Mouse (Mus musculus): ENCODE measurements around the gene Ctnnbip1. TPM values are rescaled to one million over a fixed set of nuclear protein-coding genes. Genes with fewer than 3 reads are reported as not detected.

The Ctnnbip1 gene
- polyA plus RNA-seq, 1 experiment from 2014 or later, result 81.2 TPM

DNA sequence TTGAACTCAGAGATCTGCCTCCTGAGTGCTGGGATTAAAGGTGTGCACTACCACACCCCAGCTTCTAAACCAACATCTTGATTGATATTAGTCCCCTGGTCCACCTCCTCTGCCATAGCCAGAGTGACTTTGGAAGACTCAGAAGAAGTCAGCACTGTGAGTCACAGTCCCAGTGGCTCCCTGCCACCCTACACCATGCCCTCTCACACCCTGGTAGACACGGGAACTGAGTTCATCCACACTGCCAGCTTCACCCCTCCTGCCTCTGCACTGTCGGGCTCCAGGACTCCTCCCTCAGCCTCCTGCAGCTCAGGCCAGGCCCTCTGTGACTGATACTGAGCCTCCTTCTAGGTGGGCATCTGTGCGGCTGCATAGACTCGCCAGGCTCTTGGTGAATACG is 32.8 kb downstream of the Ctnnbip1 start:
- no peak overlapping the region; the same call in 1 of the 2 replicates for H3K9ac ChIP-seq
- ATAC-seq, result no peak

DNA sequence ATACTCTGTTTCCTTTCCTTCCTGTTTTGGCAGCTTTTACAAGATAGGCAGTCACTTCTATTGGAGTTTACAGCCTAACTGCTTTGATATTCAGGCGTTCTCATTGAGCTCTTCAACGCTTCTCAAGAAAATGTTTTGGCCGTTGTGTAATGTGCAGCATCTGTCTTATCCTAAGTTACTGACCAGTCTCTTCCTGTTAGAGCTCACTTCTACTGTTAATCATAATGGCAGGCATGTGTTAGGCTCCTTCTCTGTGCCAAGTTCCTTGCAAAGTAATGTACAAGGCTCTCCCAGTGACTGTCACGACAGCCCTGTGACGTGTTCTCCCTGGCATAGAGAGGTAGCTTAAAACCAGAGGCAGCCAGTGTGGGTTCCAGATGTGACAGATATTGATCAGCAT is 33.7 kb downstream of the Ctnnbip1 start:
- Histone ChIP-seq H3K4me2 (no peak overlapping the region), H3K9ac (no peak overlapping the region), H3K27ac (no peak overlapping the region), H3K36me3 (ENCODE audit: poor library complexity, severe bottlenecking) (peaks cover 13% of the 10 kb centered on the region), H3K4me3 (no peak overlapping the region), H3K4me1 (0 out of 2 replicates have a peak, but pooled peaks cover 5% of the 10 kb centered on the region), H3K9me3 (replicated peaks) (no peaks in the 10 kb centered on the region), H3K27me3 (no peaks in the 10 kb centered on the region)
- no peak for ATAC-seq
- WGBS, result 91% methylated on average over 5 of the region's 5 CpGs

More for the DNA sequence above, 32.8 kb downstream of the Ctnnbip1 start:
- no peak overlapping the region for H3K27ac ChIP-seq
- no peaks in the 10 kb centered on the region for H3K27me3 ChIP-seq
- peaks cover 21% of the 10 kb centered on the region for H3K36me3 ChIP-seq (ENCODE audit: poor library complexity, severe bottlenecking)
- H3K4me1 ChIP-seq, result 0 out of 2 replicates have a peak, but pooled peaks cover 5% of the 10 kb centered on the region
- no peak overlapping the region for H3K4me3 ChIP-seq
- H3K4me2 ChIP-seq, result no peak overlapping the region
- WGBS, result 79% methylated on average over 5 of the region's 5 CpGs
- no peaks in the 10 kb centered on the region for H3K9me3 ChIP-seq (replicated peaks)

DNA sequence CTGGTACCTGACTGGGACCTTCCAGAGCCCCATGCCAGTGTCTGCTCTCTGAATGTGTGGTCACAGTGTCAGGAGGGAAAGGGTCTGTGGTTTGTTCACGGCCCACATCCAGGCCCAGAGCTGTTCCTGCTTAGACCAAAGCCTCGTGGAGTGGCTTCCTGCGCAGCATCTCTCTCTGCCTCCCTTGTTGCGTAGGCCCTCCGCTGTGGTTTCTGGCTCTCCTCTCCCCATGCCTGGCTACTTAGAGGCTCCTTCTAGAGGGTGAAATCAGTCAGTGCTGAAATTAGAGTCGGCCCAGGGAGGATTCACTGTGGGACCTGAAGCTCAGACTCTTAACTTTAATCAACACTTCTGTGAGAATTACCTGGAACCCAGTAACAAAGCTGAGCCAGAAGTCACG is 35.8 kb downstream of the Ctnnbip1 start:
- peaks cover 14% of the 10 kb centered on the region; the same call in 1 of the 2 replicates for H3K36me3 ChIP-seq (ENCODE audit: poor library complexity, severe bottlenecking)
- 85% methylated on average over 7 of the region's 7 CpGs for WGBS
- ATAC-seq, result no peak

DNA sequence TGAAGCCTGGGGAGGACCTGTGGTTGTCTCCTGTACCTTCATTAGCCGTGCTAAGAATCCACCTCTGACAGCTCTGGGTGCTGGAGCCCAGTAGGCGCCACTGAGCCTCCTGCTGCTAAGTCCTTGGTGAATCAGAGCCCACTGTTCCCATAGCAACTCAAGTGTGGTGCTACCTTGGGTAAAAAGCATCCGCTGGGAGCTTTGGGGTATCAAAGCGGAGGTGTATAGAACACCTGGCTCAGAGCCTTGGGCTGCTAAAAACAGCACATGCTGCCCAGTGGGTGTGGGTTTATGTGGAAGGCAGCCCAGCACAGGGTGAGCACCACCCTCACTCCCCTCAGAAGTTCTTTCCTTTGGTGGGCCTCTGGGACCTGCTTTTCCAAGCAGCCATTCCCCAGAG is 38.1 kb downstream of the Ctnnbip1 start:
- Histone ChIP-seq H3K4me1 (peaks cover 8% of the 10 kb centered on the region; the same call in 1 of the 2 replicates), H3K9me3 (replicated peaks) (no peaks in the 10 kb centered on the region; the same call in 1 of the 2 replicates), H3K36me3 (ENCODE audit: poor library complexity, severe bottlenecking) (peaks cover 24% of the 10 kb centered on the region), H3K27ac (no peak overlapping the region), H3K4me2 (no peak overlapping the region), H3K27me3 (no peaks in the 10 kb centered on the region), H3K9ac (no peak overlapping the region), H3K4me3 (no peak overlapping the region)
- no peak for ATAC-seq
- WGBS, result 86% methylated on average over 4 of the region's 4 CpGs

More for the DNA sequence above, 35.8 kb downstream of the Ctnnbip1 start:
- Histone ChIP-seq H3K9ac (no peak overlapping the region), H3K4me2 (no peak overlapping the region), H3K4me1 (peaks cover 8% of the 10 kb centered on the region; the same call in 1 of the 2 replicates), H3K4me3 (no peak overlapping the region), H3K27me3 (no peaks in the 10 kb centered on the region), H3K27ac (no peak overlapping the region), H3K9me3 (replicated peaks) (no peaks in the 10 kb centered on the region)

DNA sequence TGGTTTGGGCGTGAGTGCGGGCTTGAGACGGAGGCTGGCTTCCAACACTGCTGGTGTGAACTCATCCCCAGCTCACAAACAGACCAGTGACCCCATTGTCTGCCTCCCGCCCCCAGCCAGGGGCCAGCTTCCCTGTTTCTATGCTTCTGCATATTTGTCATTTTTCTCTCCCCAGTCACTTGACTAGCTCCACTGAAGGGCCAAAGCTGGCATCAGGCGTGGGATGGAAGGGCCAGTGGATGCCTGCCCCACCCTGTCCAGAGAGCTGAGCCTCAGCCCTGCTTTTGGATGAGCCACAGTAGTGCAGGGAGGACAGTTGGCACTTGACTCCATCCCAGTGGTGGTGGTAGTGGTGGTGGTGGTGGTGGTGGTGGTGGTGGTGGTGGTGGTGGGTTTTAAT is 39.9 kb downstream of the Ctnnbip1 start:
- no peaks in the 10 kb centered on the region; the same call in 1 of the 2 replicates for H3K9me3 ChIP-seq (replicated peaks)
- H3K9ac ChIP-seq, result no peak overlapping the region
- 87% methylated on average over 5 of the region's 5 CpGs for WGBS
- H3K4me2 ChIP-seq, result no peak overlapping the region
- H3K4me3 ChIP-seq, result no peak overlapping the region
- no peaks in the 10 kb centered on the region for H3K27me3 ChIP-seq
- H3K27ac ChIP-seq, result no peak overlapping the region
- H3K4me1 ChIP-seq, result peaks cover 19% of the 10 kb centered on the region
- H3K36me3 ChIP-seq (ENCODE audit: poor library complexity, severe bottlenecking), result peaks cover 24% of the 10 kb centered on the region
- no peak for ATAC-seq

DNA sequence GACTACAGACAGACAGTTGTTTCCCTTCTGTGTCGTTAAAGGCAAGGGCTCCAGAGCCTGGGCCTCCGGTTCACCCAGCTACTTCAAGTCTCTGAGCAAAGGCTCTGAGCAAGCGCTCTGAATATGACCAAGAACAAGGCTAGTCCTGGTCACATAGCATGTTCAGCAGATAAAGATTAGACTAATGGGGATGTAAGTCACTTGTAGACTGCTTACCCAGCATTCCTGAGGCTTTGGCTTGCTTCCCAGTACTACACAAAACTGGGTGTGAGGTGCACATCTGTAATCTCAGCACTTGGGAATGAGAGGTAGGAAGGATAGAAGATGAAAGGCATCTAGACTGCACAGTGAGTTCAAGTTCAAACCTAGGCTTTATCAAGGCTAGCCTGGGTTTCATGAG is 40.4 kb downstream of the Ctnnbip1 start:
- Histone ChIP-seq H3K4me3 (no peak overlapping the region), H3K36me3 (ENCODE audit: poor library complexity, severe bottlenecking) (peaks cover 24% of the 10 kb centered on the region), H3K27ac (no peak overlapping the region), H3K9me3 (replicated peaks) (no peaks in the 10 kb centered on the region; the same call in 1 of the 2 replicates), H3K4me2 (no peak overlapping the region), H3K9ac (no peak overlapping the region), H3K4me1 (peaks cover 24% of the 10 kb centered on the region), H3K27me3 (no peaks in the 10 kb centered on the region)
- 75% methylated on average over 3 of the region's 3 CpGs for WGBS
- no peak for ATAC-seq

DNA sequence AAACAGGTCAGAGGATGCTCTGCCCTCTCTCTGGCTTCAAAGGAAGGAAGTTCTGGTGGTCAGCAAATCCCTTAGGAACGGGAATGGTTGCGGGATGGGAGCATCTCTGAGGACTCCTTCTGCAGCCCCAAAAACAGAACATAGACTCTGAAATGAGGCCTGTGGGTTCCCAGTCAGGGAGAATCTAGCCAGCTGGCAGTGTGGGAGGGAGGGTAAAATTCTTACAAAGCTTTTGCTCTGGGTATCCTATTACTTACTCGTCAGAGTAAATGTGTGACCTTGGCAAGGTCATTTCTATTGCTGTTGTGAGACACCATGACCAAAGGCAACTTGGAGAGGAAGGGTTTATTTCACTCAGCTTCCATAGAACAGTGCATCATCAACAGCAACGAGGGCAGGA is 43.4 kb downstream of the Ctnnbip1 start:
- H3K36me3 ChIP-seq (ENCODE audit: poor library complexity, severe bottlenecking), result peaks cover 27% of the 10 kb centered on the region
- WGBS, result 81% methylated on average over 4 of the region's 4 CpGs
- H3K4me2 ChIP-seq, result no peak overlapping the region
- H3K27me3 ChIP-seq, result no peaks in the 10 kb centered on the region
- H3K4me3 ChIP-seq, result no peak overlapping the region
- H3K9ac ChIP-seq, result no peak overlapping the region
- H3K9me3 ChIP-seq (replicated peaks), result no peaks in the 10 kb centered on the region; the same call in 1 of the 2 replicates
- no peak for ATAC-seq
- H3K27ac ChIP-seq, result peak overlapping the region; percentile 98; the same call in 1 of the 2 replicates
- peaks cover 38% of the 10 kb centered on the region for H3K4me1 ChIP-seq

DNA sequence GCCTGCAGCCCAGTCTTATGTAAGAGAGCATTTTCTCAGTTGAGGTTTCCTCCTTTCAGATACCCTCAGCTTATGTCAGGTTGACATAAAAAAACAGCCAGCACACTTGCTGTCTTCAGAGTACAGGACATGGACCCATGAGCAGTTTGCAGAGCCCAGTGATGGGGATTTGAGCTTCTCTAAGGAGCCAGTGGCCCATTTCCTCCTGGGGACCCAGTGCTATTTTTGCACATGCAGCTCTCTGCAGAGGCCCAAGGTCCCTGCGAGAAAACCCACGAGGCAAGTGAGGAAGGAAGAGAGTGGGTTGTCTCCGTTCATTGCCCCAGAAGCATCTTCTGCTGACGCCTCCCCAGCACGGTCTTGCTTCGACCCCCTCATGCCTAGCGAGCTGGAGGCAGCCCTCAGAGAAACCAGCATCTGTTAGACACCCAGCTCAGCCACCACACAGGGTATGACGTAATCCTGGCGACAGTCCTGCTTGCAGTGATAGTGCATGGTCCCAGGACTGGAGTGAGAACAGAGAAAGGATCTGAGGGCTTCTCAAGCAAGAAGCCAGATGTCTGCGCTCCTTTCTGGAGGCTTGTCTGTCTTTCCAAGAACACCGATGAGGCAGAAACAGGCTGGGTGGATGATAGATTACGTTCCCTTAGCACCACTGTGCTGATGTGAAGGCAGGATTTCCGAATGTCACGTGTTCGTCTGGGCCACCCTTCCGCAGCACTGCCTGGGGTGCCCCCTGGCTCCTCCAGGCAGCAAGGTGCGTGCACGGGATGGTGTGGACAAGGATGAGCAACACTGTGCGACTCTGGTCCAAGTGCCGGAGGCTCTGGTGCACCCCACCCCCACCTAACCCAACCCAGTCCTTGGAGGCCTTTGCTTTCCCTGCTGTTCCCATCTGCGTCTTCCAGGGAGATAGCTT is 44.2 kb downstream of the Ctnnbip1 start:
- peak overlapping the region; percentile 43 for H3K4me2 ChIP-seq
- H3K4me3 ChIP-seq, result no peak overlapping the region
- WGBS, result 50% methylated on average over 21 of the region's 21 CpGs

DNA sequence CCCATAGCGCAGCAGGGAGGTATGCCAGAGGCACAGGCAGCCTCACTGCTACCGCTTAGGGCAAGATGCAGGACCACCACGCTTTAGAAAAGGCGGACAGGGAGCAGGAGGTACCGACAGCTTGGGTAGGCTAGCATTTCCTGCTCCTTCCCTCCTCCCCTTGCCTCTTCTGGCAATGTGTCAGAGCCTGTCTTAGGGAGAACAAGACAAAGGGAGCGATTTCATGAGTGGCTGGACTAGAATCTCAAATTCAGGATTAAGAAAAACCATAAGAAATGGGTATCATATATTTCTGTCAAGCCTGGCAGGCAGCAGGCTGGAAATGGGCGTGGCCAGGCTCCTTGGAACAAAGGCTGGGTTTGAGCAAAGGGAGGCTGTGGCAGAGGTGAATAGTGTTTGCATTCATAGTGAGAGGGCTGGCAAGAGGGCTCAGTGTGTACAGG is 44.9 kb downstream of the Ctnnbip1 start:
- peak overlapping the region; percentile 46 for H3K9ac ChIP-seq
- peak overlapping the region; percentile 43 for H3K4me2 ChIP-seq
- H3K9me3 ChIP-seq (replicated peaks), result no peaks in the 10 kb centered on the region; the same call in 1 of the 2 replicates
- no peak overlapping the region for H3K4me3 ChIP-seq
- H3K27ac ChIP-seq, result peak overlapping the region; percentile 98
- peak; percentile 77 for ATAC-seq
- peaks cover 16% of the 10 kb centered on the region for H3K36me3 ChIP-seq (ENCODE audit: poor library complexity, severe bottlenecking)
- H3K27me3 ChIP-seq, result no peaks in the 10 kb centered on the region
- 29% methylated on average over 7 of the region's 7 CpGs for WGBS
- H3K4me1 ChIP-seq, result peaks cover 44% of the 10 kb centered on the region

More for the DNA sequence above, 44.2 kb downstream of the Ctnnbip1 start:
- Histone ChIP-seq H3K4me1 (peaks cover 38% of the 10 kb centered on the region), H3K9me3 (replicated peaks) (no peaks in the 10 kb centered on the region; the same call in 1 of the 2 replicates), H3K9ac (peak overlapping the region; percentile 46), H3K27me3 (no peaks in the 10 kb centered on the region), H3K27ac (peak overlapping the region; percentile 98), H3K36me3 (ENCODE audit: poor library complexity, severe bottlenecking) (peaks cover 23% of the 10 kb centered on the region)
- ATAC-seq, result peak; percentile 81

DNA sequence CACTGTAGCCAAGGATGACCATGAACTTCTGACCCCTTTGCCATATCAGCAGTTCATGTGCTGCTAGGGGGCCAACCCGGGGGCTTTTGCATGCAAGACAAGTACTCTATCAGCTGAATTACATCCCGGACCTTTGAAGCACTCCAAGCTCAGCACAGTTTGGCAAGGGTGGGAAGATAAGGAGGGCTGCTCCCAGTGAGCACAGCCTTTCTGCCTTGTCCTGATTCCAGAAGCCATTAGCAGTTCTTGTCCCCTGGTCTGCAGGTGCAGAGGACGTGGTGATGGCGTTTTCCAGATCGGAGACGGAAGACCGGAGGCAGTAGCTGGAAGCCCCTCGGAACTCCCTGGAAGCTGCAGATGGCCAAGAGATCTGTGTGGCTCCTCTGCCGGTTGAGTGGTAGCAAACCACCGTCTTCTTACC is 45.9 kb downstream of the Ctnnbip1 start:
- Histone ChIP-seq H3K27me3 (no peaks in the 10 kb centered on the region), H3K4me3 (no peak overlapping the region), H3K27ac (peak overlapping the region; percentile 98; the same call in 1 of the 2 replicates), H3K4me1 (peaks cover 49% of the 10 kb centered on the region), H3K9ac (no peak overlapping the region), H3K9me3 (replicated peaks) (no peaks in the 10 kb centered on the region; the same call in 1 of the 2 replicates), H3K36me3 (ENCODE audit: poor library complexity, severe bottlenecking) (peaks cover 14% of the 10 kb centered on the region), H3K4me2 (no peak overlapping the region)
- WGBS, result 87% methylated on average over 10 of the region's 10 CpGs
- no peak for ATAC-seq

DNA sequence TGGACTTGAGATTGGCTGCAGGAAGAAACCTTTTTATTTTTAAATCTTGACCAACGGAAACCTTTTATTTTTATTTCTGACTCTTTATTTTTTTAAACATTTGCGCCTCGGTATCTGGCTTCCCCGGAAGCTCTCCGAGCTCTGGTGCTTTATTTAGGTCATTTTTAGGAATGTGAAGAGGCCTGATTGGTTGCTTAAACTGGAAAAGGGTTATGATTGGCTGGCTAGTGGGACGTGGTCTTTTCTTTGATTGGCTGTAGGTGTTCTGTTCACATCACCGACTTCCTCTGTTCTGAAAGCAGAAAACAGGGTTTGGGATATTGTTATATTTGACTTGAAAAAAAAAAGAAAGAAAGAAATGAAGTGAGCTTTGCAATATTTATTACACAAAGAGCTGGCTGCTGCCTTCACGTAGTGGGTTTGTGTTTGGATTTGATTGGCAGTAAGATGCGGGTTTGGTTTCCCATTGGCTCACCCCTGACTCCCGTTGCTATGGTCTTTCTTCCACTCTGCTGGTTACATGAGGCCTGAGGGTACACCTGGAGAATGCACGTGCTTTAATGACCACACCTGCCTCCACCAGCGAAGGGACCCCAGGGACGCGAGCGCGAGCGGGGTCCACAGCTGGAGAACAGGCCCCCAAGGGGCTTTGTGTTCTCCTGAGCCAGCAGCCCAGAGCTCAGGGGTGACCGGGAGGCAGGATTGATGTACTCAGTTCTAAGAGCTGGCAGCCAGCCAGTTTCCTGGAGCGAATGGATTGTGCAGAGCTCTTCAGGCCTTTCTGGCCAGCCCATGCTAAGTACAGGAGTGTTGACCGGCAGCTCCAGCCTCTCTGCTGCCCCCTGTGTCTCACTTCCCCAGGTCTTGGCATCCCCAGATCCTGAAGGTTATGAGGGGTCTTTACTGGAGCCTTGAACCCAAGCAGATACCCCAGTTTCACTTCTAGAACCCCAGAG is 46.7 kb downstream of the Ctnnbip1 start:
- Histone ChIP-seq H3K36me3 (ENCODE audit: poor library complexity, severe bottlenecking) (peaks cover 10% of the 10 kb centered on the region), H3K9ac (no peak overlapping the region), H3K27me3 (no peaks in the 10 kb centered on the region), H3K27ac (peak overlapping the region; percentile 59), H3K4me2 (peak overlapping the region; percentile 38), H3K4me1 (peaks cover 49% of the 10 kb centered on the region), H3K9me3 (replicated peaks) (no peaks in the 10 kb centered on the region; the same call in 1 of the 2 replicates), H3K4me3 (no peak overlapping the region)
- 59% methylated on average over 20 of the region's 20 CpGs for WGBS
- peak; percentile 62 for ATAC-seq

Measured in forebrain, embryonic 13.5 days (tissue).